Mouse (Mus musculus) stomach, embryonic 15.5 days (tissue): ENCODE measurements at regions not wholly inside any gene's neighbourhood (a gene's known extent, or its start where the extent isn't known, plus 50 kb on each side); places are given as distances from the start of the nearest gene placed in this dataset.

ENCODE experiments used
- ATAC-seq: fragments of 200-750 bp; cut with Nextera tagmentation; 2 replicates; pipeline ENCODE4 v1.8.0; 2017; ENCODE audit warnings: low read depth, moderate number of reproducible peaks, moderate TSS enrichment; ENCODE audit not compliant: insufficient read depth, low FRiP score
- H3K27ac ChIP-seq: fragments of 300-500 bp; sonication (generic); 2 replicates; pipeline ENCODE4 v1.5.1; 2015; ENCODE audit warnings: mild to moderate bottlenecking, inconsistent platforms
- H3K27me3 ChIP-seq: fragments of 300-500 bp; sonication (generic); replicated peaks from 2 replicates; pipeline ENCODE4 v1.6.1; 2015; ENCODE audit warnings: inconsistent platforms
- H3K36me3 ChIP-seq: fragments of 300-500 bp; sonication (generic); 2 replicates; pipeline ENCODE4 v1.6.1; 2015; ENCODE audit warnings: inconsistent platforms
- H3K4me1 ChIP-seq: fragments of 300-500 bp; sonication (generic); 2 replicates; pipeline ENCODE4 v1.6.1; 2015; ENCODE audit warnings: inconsistent platforms
- H3K4me2 ChIP-seq: fragments of 300-500 bp; sonication (generic); 2 replicates; pipeline ENCODE4 v1.6.1; 2015; ENCODE audit warnings: mild to moderate bottlenecking, inconsistent platforms
- H3K4me3 ChIP-seq: fragments of 300-500 bp; sonication (generic); replicated peaks from 2 replicates; pipeline ENCODE4 v1.5.1; 2015; ENCODE audit warnings: inconsistent platforms
- H3K9ac ChIP-seq: fragments of 300-500 bp; sonication (generic); 2 replicates; pipeline ENCODE4 v1.6.1; 2015; ENCODE audit warnings: inconsistent platforms
- H3K9me3 ChIP-seq: fragments of 300-500 bp; sonication (generic); 2 replicates; pipeline ENCODE4 v1.6.1; 2016; ENCODE audit warnings: inconsistent platforms
- WGBS: fragments of 180-500 bp; shearing (Covaris S2); methylation state at CpG from one replicate; pipeline ENCODE4 v1.1.7; 2015; 5-methylcytosine and 5-hydroxymethylcytosine counted together

DNA sequence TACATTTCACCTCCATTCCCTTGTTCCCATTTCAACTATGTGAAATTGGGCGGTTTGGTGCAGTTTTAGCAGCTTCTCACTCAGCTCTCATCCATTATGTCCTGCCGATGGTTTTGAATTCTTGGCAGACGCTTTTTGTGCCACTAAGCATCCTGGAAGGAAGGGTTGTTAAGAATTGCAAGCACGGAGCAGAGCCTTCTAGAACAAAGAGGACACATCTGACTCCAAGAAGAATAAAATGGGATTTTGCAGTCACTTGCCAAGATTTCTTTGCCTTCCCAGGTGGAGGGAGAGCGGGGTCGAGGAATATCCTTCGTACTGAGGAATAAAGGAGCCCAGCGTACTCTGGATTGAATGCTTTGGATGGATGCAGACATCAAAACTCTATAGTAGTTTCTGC is 176.7 kb upstream of the Cep162 start:
- H3K4me1 ChIP-seq = no peaks in the 10 kb centered on the region
- H3K9ac ChIP-seq = no peak overlapping the region
- no peak overlapping the region for H3K4me3 ChIP-seq
- WGBS = 54% methylated on average over 8 of the region's 8 CpGs
- no peak for ATAC-seq
- no peak overlapping the region for H3K27ac ChIP-seq
- H3K36me3 ChIP-seq = no peaks in the 10 kb centered on the region
- no peak overlapping the region for H3K4me2 ChIP-seq
- no peaks in the 10 kb centered on the region for H3K27me3 ChIP-seq
- H3K9me3 ChIP-seq = no peaks in the 10 kb centered on the region

DNA sequence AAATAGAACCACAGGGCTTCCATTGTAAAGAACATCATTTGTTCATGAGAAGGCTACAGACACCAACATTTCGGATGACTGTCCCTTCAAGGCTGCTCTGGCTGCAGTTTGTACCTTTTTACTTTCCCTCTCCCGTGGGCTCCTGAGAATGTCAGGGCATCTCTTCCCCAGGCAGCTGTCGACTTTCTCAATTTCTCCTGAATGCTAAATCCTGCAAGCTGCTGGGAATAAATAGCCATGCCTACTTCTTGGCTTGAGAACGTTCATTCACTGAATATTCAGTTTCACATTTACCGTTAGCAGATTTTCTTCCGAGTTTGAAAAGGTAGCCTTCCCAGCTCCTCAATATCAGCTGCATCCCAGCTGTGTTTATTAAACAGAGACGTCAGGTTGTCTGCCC is 176.2 kb upstream of the Cep162 start:
- Histone ChIP-seq H3K4me3 (no peak overlapping the region), H3K27ac (no peak overlapping the region), H3K4me2 (no peak overlapping the region), H3K9ac (no peak overlapping the region), H3K9me3 (no peaks in the 10 kb centered on the region), H3K4me1 (no peaks in the 10 kb centered on the region), H3K36me3 (no peaks in the 10 kb centered on the region), H3K27me3 (no peaks in the 10 kb centered on the region)
- WGBS = 44% methylated on average over 7 of the region's 7 CpGs
- no peak for ATAC-seq

DNA sequence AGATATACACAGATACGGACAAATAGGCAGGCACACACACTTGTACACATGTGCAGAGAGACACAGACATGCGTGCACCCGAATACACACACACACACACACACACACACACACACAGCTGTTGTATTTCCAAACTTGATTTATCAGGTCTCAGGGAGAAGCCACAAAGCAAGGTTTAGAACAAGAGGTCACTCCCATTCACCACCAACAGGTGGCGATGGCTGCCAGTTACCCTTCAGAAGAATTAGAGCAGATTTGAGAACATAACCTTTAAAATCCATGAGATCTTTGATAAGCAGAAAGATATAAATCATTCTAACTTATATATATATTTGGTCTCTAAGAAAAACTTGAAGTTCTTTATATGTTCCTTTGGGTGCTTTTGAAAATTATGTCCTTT is 169.9 kb upstream of the Cep162 start:
- Histone ChIP-seq H3K9me3 (no peaks in the 10 kb centered on the region), H3K4me1 (no peaks in the 10 kb centered on the region), H3K4me2 (no peak overlapping the region), H3K27ac (no peak overlapping the region), H3K9ac (no peak overlapping the region), H3K27me3 (peaks cover 6% of the 10 kb centered on the region; the same call in 1 of the 2 replicates), H3K4me3 (no peak overlapping the region), H3K36me3 (no peaks in the 10 kb centered on the region)
- ATAC-seq = no peak
- WGBS = 55% methylated on average over 4 of the region's 4 CpGs

DNA sequence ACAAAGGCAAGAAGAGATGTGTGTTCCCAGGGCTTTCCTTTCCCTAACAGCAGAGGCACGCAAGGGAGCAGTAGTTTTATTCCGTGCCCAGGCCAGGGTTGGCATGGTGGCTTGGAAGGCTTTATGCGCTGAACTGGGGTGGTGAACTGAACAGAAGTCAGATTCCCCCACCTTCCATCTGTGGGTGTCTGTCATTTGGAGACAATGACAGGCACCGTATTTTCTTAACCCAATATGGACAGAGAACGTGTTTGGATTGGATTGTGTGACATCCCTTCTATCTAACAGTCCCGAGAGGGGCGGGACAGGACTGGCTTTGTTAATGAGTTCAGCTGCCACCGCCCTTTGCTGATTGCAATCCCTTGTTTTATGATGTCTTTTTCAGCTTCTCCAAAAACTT is 165.8 kb upstream of the Cep162 start:
- Histone ChIP-seq H3K9ac (no peak overlapping the region), H3K4me3 (no peak overlapping the region), H3K9me3 (no peaks in the 10 kb centered on the region), H3K4me1 (no peaks in the 10 kb centered on the region), H3K4me2 (no peak overlapping the region), H3K27ac (no peak overlapping the region), H3K36me3 (no peaks in the 10 kb centered on the region), H3K27me3 (peaks cover 6% of the 10 kb centered on the region; the same call in 1 of the 2 replicates)
- WGBS = 46% methylated on average over 8 of the region's 8 CpGs
- no peak for ATAC-seq

DNA sequence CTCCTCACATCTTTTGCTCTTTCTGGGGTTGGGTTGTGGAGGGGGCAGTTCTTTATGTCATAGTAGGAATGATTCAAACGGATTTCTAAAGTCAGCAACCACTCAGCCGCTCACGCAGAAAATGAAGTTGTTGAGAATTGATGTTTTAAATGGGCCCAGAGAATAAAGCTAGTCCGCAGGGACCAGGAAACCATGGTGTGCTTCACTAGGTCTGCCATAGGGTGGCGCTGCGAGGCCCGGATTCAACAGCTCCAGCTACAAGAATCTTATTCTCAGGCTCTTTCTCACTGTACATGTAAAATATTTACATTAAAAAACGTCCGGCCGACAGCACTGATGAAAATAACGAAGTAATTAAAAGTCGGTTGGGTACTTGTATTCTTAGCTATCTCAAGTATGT is 164.0 kb upstream of the Cep162 start:
- 13% methylated on average over 12 of the region's 12 CpGs for WGBS
- H3K9ac ChIP-seq = no peak overlapping the region
- H3K27me3 ChIP-seq = peaks cover 6% of the 10 kb centered on the region; the same call in 1 of the 2 replicates

DNA sequence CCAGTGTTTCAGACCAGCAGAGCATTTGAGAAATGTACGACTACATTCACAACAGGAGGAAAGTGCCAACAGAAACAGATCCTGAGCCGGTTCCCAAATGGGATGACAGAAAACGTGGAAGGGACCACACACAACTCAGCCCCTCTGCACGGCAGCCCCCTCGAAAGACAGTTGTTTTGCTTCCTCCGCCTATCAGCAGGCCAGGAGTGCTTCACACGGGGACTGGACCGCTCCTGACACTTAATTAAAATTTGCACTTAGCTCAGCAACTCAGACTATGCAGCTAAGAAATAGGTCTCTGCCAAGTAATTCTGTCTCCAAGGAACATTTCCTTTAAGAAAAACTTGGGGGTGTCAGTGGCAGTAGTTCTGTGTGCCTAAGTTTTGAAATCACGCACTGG is 157.6 kb upstream of the Cep162 start:
- no peak for ATAC-seq
- no peak overlapping the region for H3K4me2 ChIP-seq
- no peak overlapping the region for H3K27ac ChIP-seq
- 28% methylated on average over 9 of the region's 9 CpGs for WGBS
- H3K27me3 ChIP-seq = 0 out of 2 replicates have a peak, but pooled peaks cover 4% of the 10 kb centered on the region
- no peaks in the 10 kb centered on the region for H3K36me3 ChIP-seq
- H3K4me1 ChIP-seq = no peaks in the 10 kb centered on the region
- no peak overlapping the region for H3K9ac ChIP-seq
- no peaks in the 10 kb centered on the region for H3K9me3 ChIP-seq
- no peak overlapping the region for H3K4me3 ChIP-seq

More for the DNA sequence above, 164.0 kb upstream of the Cep162 start:
- H3K27ac ChIP-seq = no peak overlapping the region
- H3K4me3 ChIP-seq = no peak overlapping the region
- H3K9me3 ChIP-seq = no peaks in the 10 kb centered on the region
- no peaks in the 10 kb centered on the region for H3K4me1 ChIP-seq
- ATAC-seq = no peak
- no peak overlapping the region for H3K4me2 ChIP-seq
- no peaks in the 10 kb centered on the region for H3K36me3 ChIP-seq

DNA sequence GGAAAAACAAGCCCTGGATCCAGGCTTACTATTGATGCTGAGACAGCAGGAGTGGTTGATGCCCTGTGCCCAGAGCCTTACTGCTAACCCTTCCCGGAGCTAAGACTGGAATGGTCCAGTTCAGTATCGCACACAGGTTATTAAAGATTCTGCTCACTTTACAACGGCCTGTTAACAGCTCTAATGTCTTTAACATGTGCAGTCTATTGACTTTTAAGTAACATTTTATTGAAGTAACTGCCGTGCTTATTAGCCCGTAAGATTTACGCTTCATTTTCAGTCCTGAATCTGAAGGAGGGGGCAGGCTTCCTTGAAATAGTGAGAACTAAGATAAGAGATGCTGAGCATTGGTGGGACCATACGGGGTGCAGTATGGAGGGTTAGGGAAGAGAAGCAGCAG is 155.7 kb upstream of the Cep162 start:
- Histone ChIP-seq H3K4me3 (no peak overlapping the region), H3K27ac (no peak overlapping the region), H3K4me1 (no peaks in the 10 kb centered on the region), H3K9ac (no peak overlapping the region), H3K4me2 (no peak overlapping the region), H3K9me3 (no peaks in the 10 kb centered on the region), H3K36me3 (no peaks in the 10 kb centered on the region), H3K27me3 (0 out of 2 replicates have a peak, but pooled peaks cover 4% of the 10 kb centered on the region)
- WGBS = 82% methylated on average over 7 of the region's 7 CpGs
- ATAC-seq = no peak

DNA sequence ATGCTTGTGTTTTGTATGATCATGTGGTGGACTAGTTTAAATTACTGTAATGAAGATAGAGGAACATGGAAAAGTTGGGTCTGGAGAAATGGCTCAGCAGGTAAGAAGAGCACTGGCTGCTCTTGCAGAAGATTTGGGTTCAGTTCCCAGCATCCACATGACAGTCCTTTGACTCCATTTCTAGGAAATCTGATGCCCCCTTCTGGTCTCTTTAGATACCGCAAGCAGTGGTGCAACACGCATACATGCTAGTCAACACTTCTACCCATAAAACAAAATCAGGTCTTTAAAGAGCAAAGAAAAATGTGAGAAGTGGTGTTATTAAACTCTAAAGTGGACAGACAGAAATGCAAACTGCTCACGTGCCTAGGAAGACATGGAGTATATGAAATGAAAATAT is 154.4 kb upstream of the Cep162 start:
- Histone ChIP-seq H3K9ac (no peak overlapping the region), H3K27me3 (0 out of 2 replicates have a peak, but pooled peaks cover 4% of the 10 kb centered on the region), H3K9me3 (no peaks in the 10 kb centered on the region), H3K4me1 (no peaks in the 10 kb centered on the region), H3K36me3 (no peaks in the 10 kb centered on the region), H3K4me2 (no peak overlapping the region), H3K27ac (no peak overlapping the region), H3K4me3 (no peak overlapping the region)
- no peak for ATAC-seq
- 94% methylated on average over 3 of the region's 3 CpGs for WGBS

DNA sequence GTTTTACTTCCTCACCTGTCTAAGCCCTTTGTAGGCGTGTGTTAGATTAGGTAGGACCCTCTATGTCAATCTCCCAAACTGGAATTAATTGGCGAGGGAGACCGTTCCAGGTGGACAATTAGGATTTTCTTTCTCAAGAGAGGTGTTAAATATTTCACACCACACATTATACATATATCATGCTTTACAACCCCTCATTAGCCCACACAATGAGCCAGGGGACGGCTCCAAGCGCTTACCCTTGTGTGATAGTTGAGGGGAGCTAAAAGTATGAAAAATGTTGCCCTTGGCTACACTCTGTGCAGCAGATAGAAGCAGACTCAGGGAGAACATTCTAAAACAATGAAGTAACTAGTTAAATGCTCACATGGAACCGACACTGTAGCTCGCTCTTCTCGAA is 153.5 kb upstream of the Cep162 start:
- Histone ChIP-seq H3K9ac (no peak overlapping the region), H3K36me3 (no peaks in the 10 kb centered on the region), H3K27me3 (0 out of 2 replicates have a peak, but pooled peaks cover under 1% of the 10 kb centered on the region), H3K4me3 (no peak overlapping the region), H3K4me1 (no peaks in the 10 kb centered on the region), H3K27ac (no peak overlapping the region), H3K9me3 (no peaks in the 10 kb centered on the region), H3K4me2 (no peak overlapping the region)
- ATAC-seq = no peak
- 84% methylated on average over 8 of the region's 8 CpGs for WGBS

DNA sequence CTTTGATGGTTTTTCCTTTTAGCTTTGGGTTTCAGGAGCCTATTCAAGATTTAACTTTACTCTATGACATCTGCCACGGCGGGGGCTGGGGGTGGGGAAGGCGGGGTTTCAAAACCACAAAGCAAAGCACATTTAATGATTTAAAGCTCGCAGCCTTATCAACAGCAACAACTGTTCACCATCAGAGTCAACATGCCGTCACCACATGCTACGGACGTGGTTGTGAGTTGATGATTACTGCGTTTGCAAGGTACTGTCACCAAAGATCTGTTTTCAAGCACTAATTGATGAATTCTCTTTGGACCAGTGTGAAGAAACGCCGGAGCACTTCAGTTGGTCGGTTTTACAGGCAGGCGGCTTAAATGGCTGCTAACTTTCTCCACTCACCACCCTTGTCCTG is 151.1 kb upstream of the Cep162 start:
- no peaks in the 10 kb centered on the region for H3K4me1 ChIP-seq
- ATAC-seq = no peak
- H3K4me2 ChIP-seq = no peak overlapping the region
- no peaks in the 10 kb centered on the region for H3K27me3 ChIP-seq
- H3K9me3 ChIP-seq = no peaks in the 10 kb centered on the region
- H3K4me3 ChIP-seq = no peak overlapping the region
- WGBS = 53% methylated on average over 12 of the region's 12 CpGs
- H3K36me3 ChIP-seq = no peaks in the 10 kb centered on the region
- H3K27ac ChIP-seq = no peak overlapping the region
- H3K9ac ChIP-seq = no peak overlapping the region

DNA sequence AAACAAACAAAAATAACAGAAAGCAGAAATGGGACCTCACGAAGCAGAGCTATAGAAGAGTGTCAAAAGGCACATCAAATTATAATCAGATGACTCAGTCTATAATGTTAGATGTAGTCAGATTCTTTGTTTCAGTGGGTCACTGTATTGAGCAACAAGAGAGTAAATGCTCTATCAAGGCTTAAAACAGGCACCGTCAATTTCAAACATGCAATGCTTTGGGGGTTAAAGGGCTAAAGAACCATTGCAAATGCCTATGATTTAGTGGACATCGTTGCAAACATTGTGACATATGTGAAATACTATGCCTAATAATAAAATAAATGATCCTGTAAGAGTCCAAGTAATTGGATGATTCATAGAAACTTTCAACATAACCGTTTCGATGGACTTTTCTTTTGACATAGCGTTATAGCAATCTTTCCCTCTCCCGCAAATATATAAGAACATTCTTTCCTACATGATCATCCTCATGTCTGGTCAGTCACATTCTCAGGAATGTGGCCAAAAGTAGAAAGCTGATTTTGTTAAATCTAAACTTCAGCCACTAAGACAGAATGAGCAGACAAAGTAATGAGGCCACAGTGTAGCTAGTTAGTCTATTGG is 149.9 kb upstream of the Cep162 start:
- Histone ChIP-seq H3K36me3 (no peaks in the 10 kb centered on the region), H3K4me2 (no peak overlapping the region), H3K4me1 (no peaks in the 10 kb centered on the region), H3K4me3 (no peak overlapping the region), H3K27ac (no peak overlapping the region), H3K27me3 (no peaks in the 10 kb centered on the region), H3K9me3 (no peaks in the 10 kb centered on the region), H3K9ac (no peak overlapping the region)
- ATAC-seq = no peak
- 67% methylated on average over 7 of the region's 7 CpGs for WGBS

DNA sequence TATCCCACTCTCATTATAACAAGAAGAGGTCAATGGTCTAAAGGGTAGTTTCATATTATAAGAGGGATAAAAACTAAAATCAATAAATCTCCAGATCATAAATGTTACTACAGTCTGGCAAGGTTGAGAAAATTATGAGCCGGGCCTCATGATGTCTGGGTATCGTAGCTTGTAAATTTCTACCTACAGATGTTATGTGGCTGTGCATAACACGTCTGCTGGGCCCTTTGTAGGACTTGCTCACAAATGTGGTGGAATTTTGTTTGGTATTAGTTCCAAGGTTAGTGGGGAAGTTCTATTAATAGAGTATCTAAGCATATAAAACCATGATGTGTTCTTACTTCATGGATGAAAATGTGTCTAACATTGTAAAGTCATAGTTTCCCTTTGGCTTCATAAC is 146.7 kb upstream of the Cep162 start:
- Histone ChIP-seq H3K4me3 (no peak overlapping the region), H3K27me3 (no peaks in the 10 kb centered on the region), H3K4me2 (no peak overlapping the region), H3K27ac (no peak overlapping the region), H3K36me3 (no peaks in the 10 kb centered on the region), H3K9me3 (no peaks in the 10 kb centered on the region), H3K4me1 (no peaks in the 10 kb centered on the region), H3K9ac (no peak overlapping the region)
- WGBS = 76% methylated on average over 3 of the region's 3 CpGs
- ATAC-seq = no peak

DNA sequence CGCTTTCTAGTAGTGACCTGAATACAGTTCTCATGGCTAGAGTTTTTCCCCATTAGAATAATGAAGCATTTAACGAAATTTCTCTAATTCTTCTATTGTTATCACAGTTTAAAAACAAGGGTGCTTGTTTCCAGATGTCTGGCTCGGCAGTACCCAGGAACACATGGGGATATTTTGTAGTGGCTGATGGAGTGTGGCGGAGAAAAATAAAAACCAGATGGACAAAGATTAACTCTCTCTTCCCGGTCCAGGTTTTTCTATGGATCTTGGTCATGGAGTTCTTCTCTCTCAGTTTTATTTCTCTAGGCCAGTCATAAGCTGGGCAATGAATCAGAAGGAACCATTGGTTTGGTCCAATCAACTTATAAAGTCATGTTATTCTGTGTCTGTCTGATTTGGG is 132.2 kb upstream of the Cep162 start:
- Histone ChIP-seq H3K9ac (no peak overlapping the region), H3K4me3 (no peak overlapping the region), H3K4me1 (no peaks in the 10 kb centered on the region), H3K36me3 (no peaks in the 10 kb centered on the region), H3K9me3 (no peaks in the 10 kb centered on the region), H3K27me3 (no peaks in the 10 kb centered on the region), H3K27ac (no peak overlapping the region), H3K4me2 (no peak overlapping the region)
- WGBS = 81% methylated on average over 5 of the region's 5 CpGs
- ATAC-seq = no peak
